Mouse (Mus musculus): ENCODE data around the gene Fmo1. TPM values are rescaled to one million over a fixed set of nuclear protein-coding genes. Genes with fewer than 3 reads are reported as not detected.

Fmo1 gene
- polyA plus RNA-seq, 1 experiment: 529 TPM

- TF ChIP-seq CTCF (conservative IDR thresholded peaks at IDR 0.05; ENCODE audit: insufficient read depth, insufficient read length, low read depth, low read length) (no peak), POLR2A (IDR thresholded peaks at IDR 0.05; ENCODE audit: low read depth, low read length) (no peak)
- Histone ChIP-seq H3K4me3 (ENCODE audit: insufficient read depth, low read depth, low read length) (no peak overlapping the region), H3K4me1 (ENCODE audit: control insufficient read depth, insufficient read depth, low read length) (peaks cover 6% of the 10 kb centered on the region; the same call in 1 of the 2 replicates), H3K27ac (ENCODE audit: insufficient read depth, low read depth, low read length) (peak overlapping the region; percentile 95), H3K27me3 (replicated peaks; ENCODE audit: control insufficient read depth, insufficient read depth, low read length) (no peaks in the 10 kb centered on the region), H3K36me3 (ENCODE audit: control insufficient read depth, insufficient read depth, low read length) (no peaks in the 10 kb centered on the region; the same call in 1 of the 2 replicates)
- WGBS: 44% methylated on average over 6 of the region's 6 CpGs
- DNase-seq: peak; percentile 77
These were observed 25.6 kb upstream of the Fmo1 start for GRCm38 (mm10) chr1:162891980-162892451.

GRCm38 (mm10) chr1:162888646-162889045 lies 22.2 kb upstream of the Fmo1 start:
- no peaks in the 10 kb centered on the region for H3K27me3 ChIP-seq (replicated peaks; ENCODE audit: control insufficient read depth, insufficient read depth, low read length)
- WGBS: 70% methylated on average over 12 of the region's 12 CpGs
- DNase-seq: no peak
- H3K4me1 ChIP-seq (ENCODE audit: control insufficient read depth, insufficient read depth, low read length): peaks cover 10% of the 10 kb centered on the region; the same call in 1 of the 2 replicates
- H3K36me3 ChIP-seq (ENCODE audit: control insufficient read depth, insufficient read depth, low read length): no peaks in the 10 kb centered on the region; the same call in 1 of the 2 replicates
- no peak overlapping the region for H3K27ac ChIP-seq (ENCODE audit: insufficient read depth, low read depth, low read length)
- H3K4me3 ChIP-seq (ENCODE audit: insufficient read depth, low read depth, low read length): no peak overlapping the region
- TF ChIP-seq CTCF (conservative IDR thresholded peaks at IDR 0.05; ENCODE audit: insufficient read depth, insufficient read length, low read depth, low read length) (no peak), POLR2A (IDR thresholded peaks at IDR 0.05; ENCODE audit: low read depth, low read length) (no peak)

- Histone ChIP-seq H3K4me1 (ENCODE audit: control insufficient read depth, insufficient read depth, low read length) (peaks cover 10% of the 10 kb centered on the region; the same call in 1 of the 2 replicates), H3K27ac (ENCODE audit: insufficient read depth, low read depth, low read length) (no peak overlapping the region), H3K4me3 (ENCODE audit: insufficient read depth, low read depth, low read length) (no peak overlapping the region), H3K36me3 (ENCODE audit: control insufficient read depth, insufficient read depth, low read length) (no peaks in the 10 kb centered on the region; the same call in 1 of the 2 replicates), H3K27me3 (replicated peaks; ENCODE audit: control insufficient read depth, insufficient read depth, low read length) (no peaks in the 10 kb centered on the region)
- DNase-seq: no peak
- WGBS: 87% methylated on average over 7 of the region's 7 CpGs
- no peak for TF ChIP-seq POLR2A (IDR thresholded peaks at IDR 0.05; ENCODE audit: low read depth, low read length)
- no peak for TF ChIP-seq CTCF (conservative IDR thresholded peaks at IDR 0.05; ENCODE audit: insufficient read depth, insufficient read length, low read depth, low read length)
These were observed 21.2 kb upstream of the Fmo1 start for GRCm38 (mm10) chr1:162887644-162888043.

GRCm38 (mm10) chr1:162886138-162886816 lies 19.9 kb upstream of the Fmo1 start:
- TF ChIP-seq CTCF (conservative IDR thresholded peaks at IDR 0.05; ENCODE audit: insufficient read depth, insufficient read length, low read depth, low read length): no peak
- TF ChIP-seq POLR2A (IDR thresholded peaks at IDR 0.05; ENCODE audit: low read depth, low read length): no peak
- WGBS: 54% methylated on average over 11 of the region's 11 CpGs
- Histone ChIP-seq H3K36me3 (ENCODE audit: control insufficient read depth, insufficient read depth, low read length) (peaks cover 2% of the 10 kb centered on the region; the same call in 1 of the 2 replicates), H3K27ac (ENCODE audit: insufficient read depth, low read depth, low read length) (no peak overlapping the region), H3K27me3 (replicated peaks; ENCODE audit: control insufficient read depth, insufficient read depth, low read length) (no peaks in the 10 kb centered on the region), H3K4me1 (ENCODE audit: control insufficient read depth, insufficient read depth, low read length) (peaks cover 7% of the 10 kb centered on the region; the same call in 1 of the 2 replicates), H3K4me3 (ENCODE audit: insufficient read depth, low read depth, low read length) (no peak overlapping the region)
- no peak for DNase-seq

GRCm38 (mm10) chr1:162882681-162883080 lies 16.3 kb upstream of the Fmo1 start:
- Histone ChIP-seq H3K27me3 (replicated peaks; ENCODE audit: control insufficient read depth, insufficient read depth, low read length) (no peaks in the 10 kb centered on the region), H3K27ac (ENCODE audit: insufficient read depth, low read depth, low read length) (no peak overlapping the region), H3K4me3 (ENCODE audit: insufficient read depth, low read depth, low read length) (no peak overlapping the region), H3K36me3 (ENCODE audit: control insufficient read depth, insufficient read depth, low read length) (peaks cover 2% of the 10 kb centered on the region; the same call in 1 of the 2 replicates), H3K4me1 (ENCODE audit: control insufficient read depth, insufficient read depth, low read length) (peaks cover 4% of the 10 kb centered on the region; the same call in 1 of the 2 replicates)
- WGBS: 64% methylated on average over 4 of the region's 4 CpGs
- no peak for TF ChIP-seq POLR2A (IDR thresholded peaks at IDR 0.05; ENCODE audit: low read depth, low read length)
- no peak for TF ChIP-seq CTCF (conservative IDR thresholded peaks at IDR 0.05; ENCODE audit: insufficient read depth, insufficient read length, low read depth, low read length)
- DNase-seq: no peak

- 49% methylated on average over 11 of the region's 11 CpGs for WGBS
- DNase-seq: peak; percentile 74
- TF ChIP-seq CTCF (conservative IDR thresholded peaks at IDR 0.05; ENCODE audit: insufficient read depth, insufficient read length, low read depth, low read length) (peak; percentile 79), POLR2A (IDR thresholded peaks at IDR 0.05; ENCODE audit: low read depth, low read length) (no peak)
- H3K27me3 ChIP-seq (replicated peaks; ENCODE audit: control insufficient read depth, insufficient read depth, low read length): no peaks in the 10 kb centered on the region
- no peaks in the 10 kb centered on the region; the same call in 1 of the 2 replicates for H3K4me1 ChIP-seq (ENCODE audit: control insufficient read depth, insufficient read depth, low read length)
- no peak overlapping the region for H3K4me3 ChIP-seq (ENCODE audit: insufficient read depth, low read depth, low read length)
- no peak overlapping the region for H3K27ac ChIP-seq (ENCODE audit: insufficient read depth, low read depth, low read length)
- H3K36me3 ChIP-seq (ENCODE audit: control insufficient read depth, insufficient read depth, low read length): peaks cover 2% of the 10 kb centered on the region; the same call in 1 of the 2 replicates
These were observed 13.4 kb upstream of the Fmo1 start for GRCm38 (mm10) chr1:162879595-162880369.

All from kidney, adult 2 months (tissue).